Mouse (Mus musculus): ENCODE measurements around the gene Kcnh5. TPM values are rescaled to one million over a fixed set of nuclear protein-coding genes. Genes with fewer than 3 reads are reported as not detected.

The Kcnh5 gene
- total RNA-seq, 2 experiments from 2014 or later, result not detected

DNA sequence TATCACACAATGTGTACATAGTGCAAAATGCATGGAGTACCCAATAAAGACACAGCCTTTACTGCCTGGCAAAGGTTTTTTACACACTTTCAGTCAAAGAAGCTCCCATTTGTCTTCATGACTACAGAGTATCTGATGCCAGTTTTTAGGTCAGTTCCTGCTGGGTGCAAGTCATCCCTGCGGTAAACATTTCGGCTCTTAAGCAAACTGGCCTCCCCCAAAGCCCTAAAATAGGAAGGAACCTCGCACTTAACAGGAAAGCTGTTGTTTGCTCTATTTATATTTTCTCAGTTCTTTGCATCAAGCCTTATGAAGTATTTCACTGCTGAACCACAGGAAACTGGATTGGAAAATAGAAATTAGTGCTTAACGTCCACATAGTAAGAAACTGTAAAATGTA, 207.7 kb downstream of the Kcnh5 start:
- ATAC-seq (replicated peaks; ENCODE audit: low FRiP score, poor library complexity, severe bottlenecking), result no peak

DNA sequence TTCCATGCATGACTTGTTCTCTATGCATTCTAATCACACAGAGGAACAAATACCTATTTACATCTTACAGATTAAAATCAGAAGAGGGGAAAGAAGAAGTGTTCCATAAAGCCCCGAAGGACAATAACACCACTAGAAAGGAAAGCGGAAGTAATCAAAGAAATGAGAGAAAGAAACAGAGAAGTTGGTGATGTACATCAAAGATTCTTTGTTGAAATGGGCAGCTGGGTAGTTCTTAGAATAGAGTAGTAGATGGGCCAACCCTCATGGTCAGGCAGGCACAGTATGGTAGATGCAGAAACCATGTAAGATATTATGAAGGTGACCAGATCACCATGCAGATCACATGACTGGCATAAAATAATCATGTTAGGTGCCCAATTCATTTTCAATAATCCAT, 210.9 kb downstream of the Kcnh5 start:
- ATAC-seq (replicated peaks; ENCODE audit: low FRiP score, poor library complexity, severe bottlenecking), result no peak

- ATAC-seq (replicated peaks; ENCODE audit: low FRiP score, poor library complexity, severe bottlenecking), result no peak
Measured at GRCm38 (mm10) chr12:74952661-74953060, 224.5 kb downstream of the Kcnh5 start.

GRCm38 (mm10) chr12:74951124-74952115, 225.7 kb downstream of the Kcnh5 start:
- ATAC-seq (replicated peaks; ENCODE audit: low FRiP score, poor library complexity, severe bottlenecking), result no peak

GRCm38 (mm10) chr12:74901331-74901730, 275.8 kb downstream of the Kcnh5 start:
- ATAC-seq (replicated peaks; ENCODE audit: low FRiP score, poor library complexity, severe bottlenecking), result no peak

- no peak for ATAC-seq (replicated peaks; ENCODE audit: low FRiP score, poor library complexity, severe bottlenecking)
Measured at GRCm38 (mm10) chr12:74900777-74901176, 276.4 kb downstream of the Kcnh5 start.

DNA sequence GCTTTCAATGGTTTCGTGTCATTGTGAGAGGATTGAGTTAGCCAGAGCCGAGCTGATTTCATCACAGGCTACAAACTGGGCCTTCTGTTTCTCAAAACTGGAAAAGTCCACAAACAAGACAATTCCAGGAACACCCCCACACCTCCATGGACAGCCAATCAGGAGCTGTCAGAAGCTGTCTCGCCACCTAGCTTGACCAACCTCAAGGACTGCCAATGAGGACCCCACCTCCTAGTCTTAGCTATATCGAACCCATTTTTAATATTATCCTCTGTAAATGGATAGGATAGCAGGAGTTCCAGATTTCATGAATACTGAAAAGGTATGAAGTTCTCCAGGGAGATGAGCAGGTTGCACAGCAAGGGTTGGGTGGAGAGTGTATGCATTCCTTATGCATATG, 278.1 kb downstream of the Kcnh5 start:
- ATAC-seq (replicated peaks; ENCODE audit: low FRiP score, poor library complexity, severe bottlenecking), result no peak

- no peak for ATAC-seq (replicated peaks; ENCODE audit: low FRiP score, poor library complexity, severe bottlenecking)
Measured at GRCm38 (mm10) chr12:74898211-74898610, 278.9 kb downstream of the Kcnh5 start.

DNA sequence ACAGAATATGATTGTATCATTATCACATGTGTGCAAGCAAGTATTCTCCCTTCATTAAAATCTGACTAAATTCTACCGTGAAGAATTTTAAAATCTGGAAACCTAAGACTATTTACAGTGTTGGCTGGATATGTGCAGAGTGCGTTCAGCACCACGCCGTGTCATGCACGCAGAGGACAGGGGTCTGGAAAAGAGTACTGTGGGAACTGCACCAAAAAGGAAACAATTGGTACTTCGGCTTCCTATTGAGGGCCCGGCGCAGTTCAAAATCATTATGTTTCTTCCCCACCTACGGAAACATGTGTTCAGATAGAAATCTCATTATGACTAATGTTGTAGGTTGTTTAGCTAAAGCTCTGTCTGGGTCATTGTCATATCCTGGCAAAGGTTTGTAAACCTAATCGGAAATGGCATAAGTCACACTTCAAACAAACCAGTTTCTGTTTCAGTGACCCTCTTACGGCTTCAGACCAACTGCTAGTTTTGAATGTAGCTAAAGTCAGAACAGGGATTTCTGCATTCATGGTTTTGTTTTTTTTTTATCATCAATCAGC, 282.2 kb downstream of the Kcnh5 start:
- no peak for ATAC-seq (replicated peaks; ENCODE audit: low FRiP score, poor library complexity, severe bottlenecking)

- ATAC-seq (replicated peaks; ENCODE audit: low FRiP score, poor library complexity, severe bottlenecking), result no peak
Measured at GRCm38 (mm10) chr12:74889419-74889818, 287.7 kb downstream of the Kcnh5 start.

GRCm38 (mm10) chr12:74887064-74887463, 290.1 kb downstream of the Kcnh5 start:
- no peak for ATAC-seq (replicated peaks; ENCODE audit: low FRiP score, poor library complexity, severe bottlenecking)

DNA sequence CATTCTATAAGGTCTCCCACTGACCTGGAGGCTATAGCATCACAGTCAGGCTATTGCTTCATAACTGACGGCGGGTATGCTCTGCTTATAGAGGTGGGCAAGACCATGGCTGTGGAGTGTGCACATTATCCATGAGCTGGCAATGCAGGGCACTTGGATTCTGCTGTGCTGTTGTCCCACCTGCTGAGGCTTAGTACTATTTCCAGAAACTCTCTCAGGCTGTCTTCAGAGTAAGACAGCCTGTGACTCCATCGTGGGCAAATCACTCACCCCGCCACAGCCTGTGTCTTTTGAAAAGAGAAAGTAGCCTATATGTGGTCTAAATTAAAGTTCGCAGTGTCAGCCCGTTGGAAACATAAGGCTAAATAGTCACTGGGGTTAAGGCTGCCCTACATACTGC, 295.8 kb downstream of the Kcnh5 start:
- ATAC-seq (replicated peaks; ENCODE audit: low FRiP score, poor library complexity, severe bottlenecking), result no peak

- ATAC-seq (replicated peaks; ENCODE audit: low FRiP score, poor library complexity, severe bottlenecking), result no peak
Measured at GRCm38 (mm10) chr12:74855666-74856065, 321.5 kb downstream of the Kcnh5 start.

DNA sequence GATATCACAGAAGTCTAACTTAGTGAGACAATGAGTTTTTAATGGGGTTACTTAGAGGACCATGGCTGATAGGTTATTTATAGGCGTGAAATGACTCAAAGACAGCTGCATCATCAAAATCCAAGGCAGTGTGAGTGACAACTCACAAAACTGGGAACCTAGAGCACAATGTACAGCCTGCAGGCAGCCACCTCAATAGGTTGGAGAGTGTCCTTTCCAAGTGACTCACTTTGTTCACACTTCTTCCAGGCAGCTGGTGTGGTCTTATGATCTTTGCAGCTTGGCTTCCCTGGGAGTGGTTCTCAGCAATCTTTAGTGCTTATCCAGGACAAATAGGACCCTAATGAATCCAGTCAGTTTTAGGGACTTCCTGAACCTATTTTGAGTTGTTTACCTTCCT, 322.9 kb downstream of the Kcnh5 start:
- ATAC-seq (replicated peaks; ENCODE audit: low FRiP score, poor library complexity, severe bottlenecking), result no peak

GRCm38 (mm10) chr12:74850323-74850722, 326.8 kb downstream of the Kcnh5 start:
- no peak for ATAC-seq (replicated peaks; ENCODE audit: low FRiP score, poor library complexity, severe bottlenecking)

DNA sequence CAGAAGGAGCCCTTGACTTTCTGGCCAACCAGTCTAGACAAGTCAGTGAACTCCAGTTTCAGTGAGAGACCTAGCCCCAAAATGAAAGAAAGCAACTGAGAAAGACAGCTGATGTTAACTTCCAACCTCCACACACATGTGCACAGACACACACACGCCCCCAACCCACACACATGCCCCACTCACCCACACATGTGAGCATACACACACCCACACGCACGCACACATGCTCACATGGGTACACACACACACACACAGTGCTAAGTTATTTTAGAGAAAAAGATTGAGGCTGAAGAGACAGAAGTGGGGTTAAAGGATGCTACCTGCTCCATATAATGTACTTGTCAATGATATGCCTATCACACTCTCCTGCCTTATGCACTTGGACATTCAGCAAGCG, 327.2 kb downstream of the Kcnh5 start:
- ATAC-seq (replicated peaks; ENCODE audit: low FRiP score, poor library complexity, severe bottlenecking), result no peak

DNA sequence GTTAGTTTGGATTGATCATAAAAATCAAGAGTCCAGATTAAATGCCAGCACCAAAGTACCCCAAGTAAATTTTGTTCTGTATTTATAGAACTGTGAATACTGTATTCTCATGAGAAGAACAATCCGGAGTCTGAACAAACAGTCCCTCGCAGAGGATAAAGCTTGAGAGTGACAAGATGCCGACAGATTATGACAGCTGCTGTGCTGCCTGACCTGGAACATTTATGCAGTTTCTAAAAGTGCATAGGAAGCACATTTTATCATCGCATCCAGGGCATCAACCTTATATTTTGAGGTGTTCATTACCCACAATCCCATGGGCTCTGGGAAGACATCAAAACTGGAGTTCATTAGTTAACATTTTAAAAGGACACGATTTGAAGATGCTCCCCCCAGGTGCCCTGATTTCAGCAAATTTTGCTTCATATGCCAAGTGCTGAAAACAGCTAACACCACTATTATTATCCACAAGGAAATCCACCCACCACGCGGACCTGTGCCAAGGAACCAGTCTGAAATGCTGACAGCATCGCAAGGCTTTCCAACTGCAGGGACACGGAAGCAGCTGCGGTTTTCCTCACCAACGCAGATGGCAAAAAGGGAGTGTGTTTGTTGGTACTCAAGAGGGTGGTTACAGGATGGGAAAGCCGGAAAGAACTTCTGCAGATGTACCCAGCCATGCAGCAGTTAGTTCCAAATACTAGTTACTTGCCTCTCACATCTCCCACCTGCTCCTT, 328.4 kb downstream of the Kcnh5 start:
- no peak for ATAC-seq (replicated peaks; ENCODE audit: low FRiP score, poor library complexity, severe bottlenecking)

Measured in erythroblast, adult 5-6 weeks (primary cell).